Mouse (Mus musculus): ENCODE data around the gene Prickle4. TPM values are rescaled to one million over a fixed set of nuclear protein-coding genes. Genes with fewer than 3 reads are reported as not detected.

Prickle4 gene
- 0.58 TPM in 1 of 4 replicates, not detected in the others for total RNA-seq (2023; ENCODE audit: inconsistent age)

DNA sequence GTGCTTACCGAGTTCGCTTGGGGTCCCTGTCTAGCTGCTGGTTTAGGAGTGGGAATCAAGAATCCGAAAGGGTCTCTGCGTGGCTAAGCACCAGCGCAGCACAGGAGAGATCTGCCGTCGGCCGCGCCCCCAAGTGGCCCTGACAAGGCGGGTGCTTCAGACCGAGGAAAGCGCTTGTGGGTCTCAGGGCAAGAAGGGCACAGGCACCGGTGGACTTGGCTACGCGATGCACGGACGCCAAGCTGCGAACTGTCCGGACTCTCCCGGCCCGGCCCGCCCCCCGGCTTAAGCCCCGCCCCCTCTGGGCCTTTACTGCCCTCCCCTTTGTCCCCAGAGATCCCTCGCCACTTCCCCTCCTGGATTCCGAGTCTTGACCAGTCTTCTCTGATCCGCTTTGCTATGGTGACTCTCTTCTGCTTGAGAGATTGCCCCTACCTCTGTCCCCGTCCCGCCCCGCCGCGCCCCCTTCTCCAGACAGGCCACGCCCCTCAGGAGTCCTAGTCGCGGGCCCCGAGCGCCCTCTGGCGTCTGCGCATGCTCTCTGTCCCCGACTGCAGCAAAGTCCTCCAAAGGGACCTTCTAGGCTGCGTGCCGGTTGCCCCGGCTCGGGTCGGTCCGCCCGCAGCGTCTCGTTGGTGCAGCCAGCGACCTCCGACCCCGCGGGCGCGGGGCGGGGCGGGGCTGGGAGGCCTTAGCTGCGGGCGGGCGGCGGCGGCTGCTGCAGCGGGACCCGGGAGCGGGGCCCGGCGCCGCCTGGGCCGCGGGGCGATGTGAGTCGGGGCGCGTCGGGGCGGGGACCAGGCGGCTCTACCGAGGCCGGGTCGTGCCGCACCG, at the start of gene Prickle4:
Gene Prickle4, minus strand, starts transcription at position 234 of the 834 bp plus-strand sequence.

DNA sequence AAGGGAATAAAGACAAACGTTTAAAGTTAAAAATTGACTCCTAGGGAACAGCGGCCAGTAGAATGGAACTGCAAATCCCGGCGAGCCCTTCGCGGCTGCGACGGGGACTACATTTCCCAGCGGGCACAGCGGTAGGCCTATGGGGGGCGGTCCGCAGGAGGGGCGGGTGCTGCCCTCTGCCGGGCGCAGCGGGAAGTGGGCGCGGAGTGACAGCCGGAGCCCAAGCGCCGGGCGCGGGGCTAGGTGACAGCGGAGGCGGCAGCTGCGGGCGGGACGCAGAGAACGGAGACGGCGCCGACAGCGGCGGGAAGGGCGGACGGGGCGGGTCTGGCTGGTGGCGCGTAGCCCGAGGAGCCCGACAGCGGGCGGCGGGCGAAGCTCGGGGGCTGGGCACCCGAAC, 42.3 kb upstream of the Prickle4 start, which contains the start of gene Tfeb:
Gene Tfeb, plus strand, starts transcription at position 175 of the 400 bp plus-strand sequence.

DNA sequence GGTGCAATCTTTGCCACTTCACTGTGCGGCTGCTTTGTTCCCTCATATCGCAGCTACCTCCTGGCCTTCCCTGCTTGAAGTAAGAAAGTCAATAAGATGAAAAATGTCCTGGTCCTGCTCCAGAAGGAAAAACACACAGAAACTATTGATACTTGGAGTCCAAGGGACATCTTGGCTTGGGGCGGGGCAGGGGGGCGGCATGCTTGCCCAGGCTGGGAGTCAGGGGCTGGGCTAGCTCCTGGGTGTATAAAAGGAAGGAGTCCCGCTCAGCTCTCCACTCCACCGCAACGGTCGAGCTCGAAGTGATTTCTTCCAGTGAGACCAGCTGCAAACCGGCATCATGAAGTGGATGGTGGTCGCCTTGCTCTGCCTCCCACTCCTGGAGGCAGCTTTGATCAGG, 32.0 kb upstream of the Prickle4 start, which contains the start of gene Pgc:
Gene Pgc, plus strand, starts transcription at position 277 of the 400 bp plus-strand sequence.

DNA sequence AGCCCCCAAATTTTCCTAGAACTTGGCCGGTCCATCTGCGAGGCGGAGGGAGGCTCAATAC, 264 bp downstream of the Prickle4 start, which contains the start of gene Gm21981:
Gene Gm21981, minus strand, starts transcription at position 14 of the 61 bp plus-strand sequence.

DNA sequence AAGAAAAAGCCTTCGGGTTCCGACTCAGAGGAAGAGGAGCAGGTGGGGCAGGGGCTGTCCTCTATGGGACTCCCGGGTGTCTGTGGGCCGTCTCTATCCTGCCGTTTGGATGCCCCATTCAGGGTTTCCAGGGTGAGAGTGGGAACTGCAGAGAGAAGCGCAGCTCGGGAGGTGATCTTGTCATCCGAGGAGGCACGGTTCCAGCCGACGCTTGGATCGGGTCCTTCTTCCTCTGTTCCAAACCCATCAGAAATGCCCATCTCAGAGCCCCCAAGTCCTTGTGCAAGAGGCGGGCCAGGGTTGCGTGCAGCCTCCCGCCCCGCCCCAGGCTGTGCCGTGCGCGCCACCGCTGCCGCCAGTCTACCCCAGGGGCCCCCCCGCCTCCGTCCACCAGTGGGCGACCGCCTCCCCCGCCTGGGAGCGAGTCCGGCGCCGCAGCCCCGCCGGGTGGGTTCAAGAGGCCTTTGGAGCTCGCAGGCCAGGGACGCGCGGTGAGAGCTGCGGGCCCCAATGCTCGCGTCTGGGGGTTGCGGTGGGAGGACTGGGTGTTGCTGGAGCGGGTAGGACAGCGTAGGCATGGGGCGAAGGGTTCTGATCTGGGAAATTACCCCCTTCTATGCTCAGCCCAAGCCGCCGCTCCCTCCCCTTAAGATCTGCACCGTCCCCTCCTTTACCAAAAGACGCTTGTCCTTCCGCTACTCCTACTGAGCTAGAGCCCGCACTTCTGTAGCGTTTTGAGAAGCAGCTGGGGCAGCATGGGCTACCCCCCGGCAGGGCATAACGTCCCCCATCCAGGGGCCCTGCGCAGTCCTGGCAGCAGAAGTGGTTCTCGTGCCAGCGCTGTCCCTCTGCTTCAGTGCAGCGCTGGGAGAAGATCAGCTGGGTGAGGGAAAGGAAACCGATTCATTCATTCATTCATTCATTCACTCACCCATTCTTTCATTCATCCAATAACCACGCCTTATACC, 5.6 kb downstream of the Prickle4 start, which contains the start of gene Frs3:
Gene Frs3, plus strand, starts transcription at position 423 of the 968 bp plus-strand sequence.

DNA sequence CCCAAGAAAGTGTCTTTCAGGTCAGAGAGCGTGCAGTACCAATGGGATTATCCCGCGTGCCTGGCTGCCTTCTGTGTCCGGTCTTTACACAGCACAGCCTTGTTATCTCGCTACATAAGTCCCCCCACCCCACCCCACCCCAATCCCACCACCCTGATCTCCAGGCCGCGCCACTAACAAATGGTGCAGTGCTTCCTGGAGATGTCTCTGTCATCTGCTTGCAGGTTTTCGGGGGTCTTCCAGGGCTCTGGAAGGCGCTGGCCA, 6.3 kb downstream of the Prickle4 start, which contains the start of gene Tomm6:
Gene Tomm6, minus strand, starts transcription at position 43 of the 264 bp plus-strand sequence.

Other genes with a start within 250 kb of the Prickle4 start
- 64.3 to 80.1 TPM (median 73.3 TPM) in 4 replicates for gene Taf8, start 192.4 kb downstream of the Prickle4 start, total RNA-seq (2023; ENCODE audit: inconsistent age)
- 206 to 221 TPM (median 211 TPM) in 4 replicates for gene Ccnd3, start 189.7 kb downstream of the Prickle4 start, total RNA-seq (2023; ENCODE audit: inconsistent age)
- gene Bysl, start 83.2 kb downstream of the Prickle4 start, total RNA-seq (2023; ENCODE audit: inconsistent age) = 12.7 to 14.2 TPM (median 13.2 TPM) in 4 replicates
- 59.2 to 69.9 TPM (median 62.6 TPM) in 4 replicates for gene Med20, start 83.2 kb downstream of the Prickle4 start, total RNA-seq (2023; ENCODE audit: inconsistent age)
- 2.5 to 5.6 TPM (median 2.9 TPM) in 4 replicates for gene Gm20517, start 83.1 kb downstream of the Prickle4 start, total RNA-seq (2023; ENCODE audit: inconsistent age)
- gene Usp49, start 64.0 kb downstream of the Prickle4 start, total RNA-seq (2023; ENCODE audit: inconsistent age) = 3.5 to 6.8 TPM (median 5.3 TPM) in 4 replicates
- 133 to 174 TPM (median 155 TPM) in 4 replicates for gene Tomm6, start 6.3 kb downstream of the Prickle4 start, total RNA-seq (2023; ENCODE audit: inconsistent age)
- 0.96 to 2.7 TPM (median 1.7 TPM) in 4 replicates for gene Frs3, start 5.7 kb downstream of the Prickle4 start, total RNA-seq (2023; ENCODE audit: inconsistent age)
- gene Gm21981, start 281 bp downstream of the Prickle4 start, total RNA-seq (2023; ENCODE audit: inconsistent age) = 0.66 TPM in 1 of 4 replicates, not detected in the others
- gene Pgc, start 32.1 kb upstream of the Prickle4 start, total RNA-seq (2023; ENCODE audit: inconsistent age) = not detected in 4 replicates
- gene Tfeb, start 42.3 kb upstream of the Prickle4 start, total RNA-seq (2023; ENCODE audit: inconsistent age) = 164 to 175 TPM (median 167 TPM) in 4 replicates
- gene Mdfi, start 140.0 kb upstream of the Prickle4 start, total RNA-seq (2023; ENCODE audit: inconsistent age) = not detected in 4 replicates
- 77.2 to 95.5 TPM (median 92.3 TPM) in 4 replicates for gene Foxp4, start 229.9 kb upstream of the Prickle4 start, total RNA-seq (2023; ENCODE audit: inconsistent age)

All from B cell, adult (primary cell).